10 mouse cellular contexts compared by ENCODE assay signal in genomic region chr4:132420471-132420870, GRCm38 (mm10). TPM values are rescaled to one million over a fixed set of nuclear protein-coding genes. Genes with fewer than 3 reads are reported as not detected.
DNase-seq lines count a peak whose midpoint lies in the region; ATAC-seq and TF ChIP-seq lines count a peak whose summit lies in the region.
"Had no signal": no experiment of that assay in that cellular context is flagged by ENCODE, and none has a peak within 500 bp of the region (broad histone marks: within the 10 kb centered on the region; RNA-seq: fewer than 3 reads in every experiment).

No protein-coding gene starts in this region.

- DNase-seq in heart, adult 9 months (ENCODE audit: low spot score in 2 of 2): no peak
- no peak for DNase-seq in forebrain, postnatal 0 days
- no peak for DNase-seq in gastrocnemius, postnatal 10 days
- no peak for DNase-seq in c-Kit-positive CD71-positive TER-119-positive erythroid progenitor cells, embryonic 14.5 days (ENCODE audit: low spot score)
- DNase-seq in spleen, postnatal 10 days (ENCODE audit: low spot score in 2 of 2): no peak
- DNase-seq: kidney, postnatal 4 days; thymus, postnatal 25 days had no signal

- H3K79me3 ChIP-seq in C2C12 (ENCODE audit: low read depth): peaks cover 49% of the 10 kb centered on the region

- H3K4me1 ChIP-seq in heart, embryonic 11.5 days (ENCODE audit: control insufficient read depth, insufficient read depth, low read length): peaks cover 17% of the 10 kb centered on the region
- no peaks in the 10 kb centered on the region for H3K4me1 ChIP-seq in forebrain, postnatal 0 days (ENCODE audit: insufficient read depth)
- peaks cover 63% of the 10 kb centered on the region for H3K4me1 ChIP-seq in liver, embryonic 15.5 days (replicated peaks)

- peak overlapping the region; percentile 73; the same call in 1 of the 2 replicates for H3K9ac ChIP-seq in heart, embryonic 11.5 days (ENCODE audit: low read depth, low read length)
- no peak overlapping the region for H3K9ac ChIP-seq in forebrain, postnatal 0 days
- peak overlapping the region; percentile 95; the same call in 1 of the 2 replicates for H3K9ac ChIP-seq in liver, embryonic 15.5 days

- H3K79me2 ChIP-seq in C2C12 (ENCODE audit: control insufficient read depth, insufficient read depth): peaks cover 61% of the 10 kb centered on the region

- no peaks in the 10 kb centered on the region for H3K36me3 ChIP-seq in heart, embryonic 11.5 days (ENCODE audit: control insufficient read depth, insufficient read depth, low read length)
- H3K36me3 ChIP-seq in C2C12 (ENCODE audit: control insufficient read depth, insufficient read depth): no peaks in the 10 kb centered on the region
- H3K36me3 ChIP-seq in forebrain, postnatal 0 days (ENCODE audit: insufficient read depth): no peaks in the 10 kb centered on the region
- H3K36me3 ChIP-seq in liver, embryonic 15.5 days (replicated peaks): no peaks in the 10 kb centered on the region

- H3K4me3 ChIP-seq in heart, embryonic 11.5 days (ENCODE audit: low read depth, low read length): peak overlapping the region; percentile 66
- peak overlapping the region; percentile 45 for H3K4me3 ChIP-seq in C2C12 (ENCODE audit: insufficient read depth, poor library complexity, severe bottlenecking)
- H3K4me3 ChIP-seq in forebrain, postnatal 0 days (ENCODE audit: low read depth, low read length): no peak overlapping the region
- peak overlapping the region; percentile 87 for H3K4me3 ChIP-seq in liver, embryonic 15.5 days (replicated peaks)

- H3K9me3 ChIP-seq in heart, embryonic 11.5 days (replicated peaks; ENCODE audit: control insufficient read depth, low read length): no peaks in the 10 kb centered on the region
- H3K9me3 ChIP-seq in forebrain, postnatal 0 days (ENCODE audit: low read length): no peaks in the 10 kb centered on the region
- H3K9me3 ChIP-seq in liver, embryonic 15.5 days (replicated peaks): no peaks in the 10 kb centered on the region

- TF ChIP-seq CTCF in C2C12 (IDR thresholded peaks at IDR 0.05; ENCODE audit: control insufficient read depth, insufficient read depth, insufficient read length): no peak
- no peak for TF ChIP-seq CTCF in forebrain, postnatal 0 days (IDR thresholded peaks at IDR 0.05; ENCODE audit: low read depth)

- ATAC-seq in heart, embryonic 11.5 days (replicated peaks; ENCODE audit: insufficient number of reproducible peaks, low FRiP score, low TSS enrichment): no peak
- no peak for ATAC-seq in forebrain, postnatal 0 days
- no peak for ATAC-seq in liver, embryonic 15.5 days (ENCODE audit: insufficient read depth)

- H3K4me2 ChIP-seq in heart, embryonic 11.5 days: peak overlapping the region; percentile 75
- peak overlapping the region; percentile 67; the same call in 1 of the 2 replicates for H3K4me2 ChIP-seq in forebrain, postnatal 0 days (ENCODE audit: low read depth)
- peak overlapping the region; percentile 83 for H3K4me2 ChIP-seq in liver, embryonic 15.5 days

- 83% methylated on average over 5 of the region's 5 CpGs for WGBS in heart, embryonic 11.5 days (ENCODE audit: insufficient replicate concordance)
- 60% methylated on average over 5 of the region's 5 CpGs for WGBS in forebrain, postnatal 0 days
- WGBS in liver, embryonic 15.5 days (ENCODE audit: insufficient replicate concordance): 71% methylated on average over 5 of the region's 5 CpGs

- no peak overlapping the region for H3K27ac ChIP-seq in heart, embryonic 11.5 days (ENCODE audit: low read depth, low read length)
- H3K27ac ChIP-seq in forebrain, postnatal 0 days (ENCODE audit: low read depth, low read length): no peak overlapping the region
- peak overlapping the region; percentile 96 for H3K27ac ChIP-seq in liver, embryonic 15.5 days (replicated peaks)

- peak overlapping the region; percentile 25 for H3ac ChIP-seq in C2C12 (ENCODE audit: control insufficient read depth, insufficient read length, low read depth)

- H3K27me3 ChIP-seq in heart, embryonic 11.5 days (ENCODE audit: control insufficient read depth, insufficient read depth, low read length): no peaks in the 10 kb centered on the region
- H3K27me3 ChIP-seq in C2C12 (ENCODE audit: control insufficient read depth, insufficient read depth, insufficient read length): no peaks in the 10 kb centered on the region
- H3K27me3 ChIP-seq in forebrain, postnatal 0 days (ENCODE audit: insufficient read depth, low read length): no peaks in the 10 kb centered on the region
- H3K27me3 ChIP-seq in liver, embryonic 15.5 days: no peaks in the 10 kb centered on the region

TF ChIP-seq in C2C12, 6 proteins besides CTCF, POLR2A, EP300 and RAD21:
- TF ChIP-seq MYOD1 (IDR thresholded peaks at IDR 0.05; ENCODE audit: control insufficient read depth, insufficient read length, low read depth): no peak
- peak; percentile 84 for TF ChIP-seq MAX (IDR thresholded peaks at IDR 0.05)
- TF ChIP-seq MYOG (IDR thresholded peaks at IDR 0.05; ENCODE audit: control insufficient read depth, extremely low read depth, insufficient read length): no peak
- TF ChIP-seq CEBPB (IDR thresholded peaks at IDR 0.05; ENCODE audit: low read depth): no peak
- TF ChIP-seq FOSL1 (IDR thresholded peaks at IDR 0.05; ENCODE audit: insufficient read depth, low read length, poor library complexity, severe bottlenecking): peak; percentile 30
- peak; percentile 78 for TF ChIP-seq USF1 (IDR thresholded peaks at IDR 0.05; ENCODE audit: low read depth)
TF ChIP-seq in C2C12: peak in this region for 3.

RNA-seq across cellular contexts. Expression of gene Phactr4, which starts 1.8 kb away (rescaled TPM):
- 24.5 and 29.1 TPM in 2 replicates for polyA plus RNA-seq in heart, embryonic 11.5 days (2014; fragmentation: Nextera tagmentation; extraction: Ambion mirVana)
- polyA plus RNA-seq in C2C12 (2012; fragmentation: generic; extraction: Trizol): 21.8 TPM
- total RNA-seq in forebrain, postnatal 0 days (2014; rRNA removed): 3.2 and 3.9 TPM in 2 replicates
- 3.5 and 4.9 TPM in 2 replicates for polyA plus RNA-seq in forebrain, postnatal 0 days (2015; fragmentation: Nextera tagmentation; extraction: Ambion mirVana)
- polyA plus RNA-seq in liver, embryonic 15.5 days (2015; fragmentation: Nextera tagmentation; extraction: Ambion mirVana): 8.0 and 8.6 TPM in 2 replicates
- total RNA-seq in gastrocnemius, postnatal 10 days (2021): 10 to 100 TPM; 16.3 to 18.4 TPM

RNA-seq across cellular contexts. Expression of gene Med18, which starts 43.2 kb away (rescaled TPM):
- 12.4 and 17.4 TPM in 2 replicates for polyA plus RNA-seq in heart, embryonic 11.5 days (2014; fragmentation: Nextera tagmentation; extraction: Ambion mirVana)
- 13.4 TPM for polyA plus RNA-seq in C2C12 (2012; fragmentation: generic; extraction: Trizol)
- 11.5 and 18.5 TPM in 2 replicates for total RNA-seq in forebrain, postnatal 0 days (2014; rRNA removed)
- 12.0 and 15.4 TPM in 2 replicates for polyA plus RNA-seq in forebrain, postnatal 0 days (2015; fragmentation: Nextera tagmentation; extraction: Ambion mirVana)
- polyA plus RNA-seq in liver, embryonic 15.5 days (2015; fragmentation: Nextera tagmentation; extraction: Ambion mirVana): 10.7 and 11.2 TPM in 2 replicates
- 1 to 10 TPM; 5.1 to 6.5 TPM for total RNA-seq in gastrocnemius, postnatal 10 days (2021)
